Mouse (Mus musculus): ENCODE measurements at regions not wholly inside any gene's neighbourhood (a gene's known extent, or its start where the extent isn't known, plus 50 kb on each side); places are given as distances from the start of the nearest gene placed in this dataset.

DNA sequence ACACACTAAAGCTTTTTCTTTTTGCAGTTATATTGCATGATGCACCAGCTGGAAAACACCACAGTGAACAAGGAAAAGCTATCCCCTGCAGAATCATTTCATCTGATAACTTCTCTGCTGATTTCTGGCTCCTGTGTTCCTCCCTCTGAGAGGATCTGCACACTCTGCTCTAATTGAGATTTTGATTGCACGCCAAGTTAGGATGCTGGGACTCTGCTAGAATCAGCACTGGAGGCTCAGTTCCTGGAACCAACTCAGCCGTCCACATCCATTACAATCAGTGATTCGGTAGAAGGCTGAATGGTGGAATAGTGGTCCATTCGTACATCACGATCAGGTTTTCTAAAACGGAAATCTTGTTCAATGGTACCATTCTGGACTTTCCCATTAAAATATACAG is 434.1 kb downstream of the Tox3 start:
- 90% methylated on average over 6 of the region's 6 CpGs for WGBS
- H3K27me3 ChIP-seq (ENCODE audit: control insufficient read depth, insufficient read depth, low read length): no peaks in the 10 kb centered on the region
- H3K4me2 ChIP-seq: no peak overlapping the region
- no peaks in the 10 kb centered on the region for H3K4me1 ChIP-seq (ENCODE audit: control insufficient read depth, insufficient read depth, low read length)
- no peaks in the 10 kb centered on the region for H3K36me3 ChIP-seq (ENCODE audit: control insufficient read depth, insufficient read depth, low read length)
- H3K9ac ChIP-seq (ENCODE audit: low read length): no peak overlapping the region
- no peak for DNase-seq (ENCODE audit: low spot score, missing footprints)
- H3K4me3 ChIP-seq (ENCODE audit: low read depth, low read length): no peak overlapping the region
- H3K27ac ChIP-seq (ENCODE audit: low read depth, low read length): no peak overlapping the region
- no peak for ATAC-seq (ENCODE audit: low FRiP score)
- H3K9me3 ChIP-seq (ENCODE audit: control insufficient read depth, low read length): no peaks in the 10 kb centered on the region

GRCm38 (mm10) chr8:89906200-89906599 is 441.9 kb downstream of the Tox3 start:
- Histone ChIP-seq H3K36me3 (ENCODE audit: control insufficient read depth, insufficient read depth, low read length) (no peaks in the 10 kb centered on the region), H3K27ac (ENCODE audit: low read depth, low read length) (no peak overlapping the region), H3K4me3 (ENCODE audit: low read depth, low read length) (no peak overlapping the region), H3K4me1 (ENCODE audit: control insufficient read depth, insufficient read depth, low read length) (0 out of 2 replicates have a peak, but pooled peaks cover 2% of the 10 kb centered on the region), H3K9me3 (ENCODE audit: control insufficient read depth, low read length) (no peaks in the 10 kb centered on the region), H3K4me2 (no peak overlapping the region), H3K27me3 (ENCODE audit: control insufficient read depth, insufficient read depth, low read length) (no peaks in the 10 kb centered on the region), H3K9ac (ENCODE audit: low read length) (no peak overlapping the region)
- ATAC-seq (ENCODE audit: low FRiP score): no peak
- no peak for DNase-seq (ENCODE audit: low spot score, missing footprints)
- WGBS: 85% methylated on average over 6 of the region's 6 CpGs

GRCm38 (mm10) chr8:89905588-89905987 is 442.6 kb downstream of the Tox3 start:
- no peaks in the 10 kb centered on the region for H3K36me3 ChIP-seq (ENCODE audit: control insufficient read depth, insufficient read depth, low read length)
- H3K4me3 ChIP-seq (ENCODE audit: low read depth, low read length): no peak overlapping the region
- H3K27me3 ChIP-seq (ENCODE audit: control insufficient read depth, insufficient read depth, low read length): no peaks in the 10 kb centered on the region
- H3K9me3 ChIP-seq (ENCODE audit: control insufficient read depth, low read length): no peaks in the 10 kb centered on the region
- 80% methylated on average over 3 of the region's 3 CpGs for WGBS
- 0 out of 2 replicates have a peak, but pooled peaks cover 2% of the 10 kb centered on the region for H3K4me1 ChIP-seq (ENCODE audit: control insufficient read depth, insufficient read depth, low read length)
- H3K27ac ChIP-seq (ENCODE audit: low read depth, low read length): no peak overlapping the region
- no peak overlapping the region for H3K9ac ChIP-seq (ENCODE audit: low read length)
- no peak for ATAC-seq (ENCODE audit: low FRiP score)
- no peak overlapping the region for H3K4me2 ChIP-seq
- no peak for DNase-seq (ENCODE audit: low spot score, missing footprints)

GRCm38 (mm10) chr8:89903346-89903745 is 444.8 kb downstream of the Tox3 start:
- no peak overlapping the region for H3K4me3 ChIP-seq (ENCODE audit: low read depth, low read length)
- ATAC-seq (ENCODE audit: low FRiP score): no peak
- no peak for DNase-seq (ENCODE audit: low spot score, missing footprints)
- no peak overlapping the region for H3K9ac ChIP-seq (ENCODE audit: low read length)
- H3K9me3 ChIP-seq (ENCODE audit: control insufficient read depth, low read length): no peaks in the 10 kb centered on the region
- H3K4me1 ChIP-seq (ENCODE audit: control insufficient read depth, insufficient read depth, low read length): 0 out of 2 replicates have a peak, but pooled peaks cover 2% of the 10 kb centered on the region
- no peaks in the 10 kb centered on the region for H3K36me3 ChIP-seq (ENCODE audit: control insufficient read depth, insufficient read depth, low read length)
- 81% methylated on average over 1 of the region's 1 CpGs for WGBS
- H3K27me3 ChIP-seq (ENCODE audit: control insufficient read depth, insufficient read depth, low read length): no peaks in the 10 kb centered on the region
- H3K4me2 ChIP-seq: no peak overlapping the region
- no peak overlapping the region for H3K27ac ChIP-seq (ENCODE audit: low read depth, low read length)

GRCm38 (mm10) chr8:89872768-89873167 is 475.4 kb downstream of the Tox3 start:
- 60% methylated on average over 5 of the region's 5 CpGs for WGBS
- Histone ChIP-seq H3K27ac (ENCODE audit: low read depth, low read length) (no peak overlapping the region), H3K27me3 (ENCODE audit: control insufficient read depth, insufficient read depth, low read length) (no peaks in the 10 kb centered on the region), H3K4me3 (ENCODE audit: low read depth, low read length) (no peak overlapping the region), H3K4me1 (ENCODE audit: control insufficient read depth, insufficient read depth, low read length) (peaks cover 3% of the 10 kb centered on the region; the same call in 1 of the 2 replicates), H3K9me3 (ENCODE audit: control insufficient read depth, low read length) (no peaks in the 10 kb centered on the region), H3K4me2 (no peak overlapping the region), H3K36me3 (ENCODE audit: control insufficient read depth, insufficient read depth, low read length) (no peaks in the 10 kb centered on the region), H3K9ac (ENCODE audit: low read length) (no peak overlapping the region)
- DNase-seq (ENCODE audit: low spot score, missing footprints): no peak
- no peak for ATAC-seq (ENCODE audit: low FRiP score)

DNA sequence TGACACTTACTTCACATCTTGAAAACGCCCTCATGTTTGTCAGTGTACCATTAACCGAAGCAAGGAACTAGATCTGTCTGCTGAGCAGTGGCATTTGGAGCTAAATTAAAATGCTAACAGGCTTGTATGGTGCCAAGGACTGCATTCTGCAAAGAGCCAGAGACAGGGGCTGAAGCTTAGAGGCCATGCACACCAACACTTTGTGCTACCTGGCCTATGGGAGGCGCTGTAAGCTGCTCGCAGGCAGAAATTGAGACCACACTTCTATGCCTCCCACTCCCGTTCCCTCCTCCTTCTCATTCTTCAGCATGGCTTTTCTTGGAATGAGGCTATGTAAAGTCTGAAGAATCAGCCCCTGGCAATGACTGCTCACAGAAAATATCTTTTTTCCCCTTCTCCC is 476.2 kb downstream of the Tox3 start:
- Histone ChIP-seq H3K4me3 (ENCODE audit: low read depth, low read length) (no peak overlapping the region), H3K9ac (ENCODE audit: low read length) (no peak overlapping the region), H3K27ac (ENCODE audit: low read depth, low read length) (no peak overlapping the region), H3K4me1 (ENCODE audit: control insufficient read depth, insufficient read depth, low read length) (peaks cover 3% of the 10 kb centered on the region; the same call in 1 of the 2 replicates), H3K27me3 (ENCODE audit: control insufficient read depth, insufficient read depth, low read length) (no peaks in the 10 kb centered on the region), H3K9me3 (ENCODE audit: control insufficient read depth, low read length) (no peaks in the 10 kb centered on the region), H3K36me3 (ENCODE audit: control insufficient read depth, insufficient read depth, low read length) (no peaks in the 10 kb centered on the region), H3K4me2 (no peak overlapping the region)
- no peak for ATAC-seq (ENCODE audit: low FRiP score)
- DNase-seq (ENCODE audit: low spot score, missing footprints): no peak
- 82% methylated on average over 5 of the region's 5 CpGs for WGBS

GRCm38 (mm10) chr8:89859813-89860212 is 488.3 kb downstream of the Tox3 start:
- Histone ChIP-seq H3K9ac (ENCODE audit: low read length) (no peak overlapping the region), H3K4me1 (ENCODE audit: control insufficient read depth, insufficient read depth, low read length) (no peaks in the 10 kb centered on the region), H3K36me3 (ENCODE audit: control insufficient read depth, insufficient read depth, low read length) (no peaks in the 10 kb centered on the region), H3K27me3 (ENCODE audit: control insufficient read depth, insufficient read depth, low read length) (no peaks in the 10 kb centered on the region), H3K9me3 (ENCODE audit: control insufficient read depth, low read length) (no peaks in the 10 kb centered on the region), H3K4me2 (no peak overlapping the region), H3K27ac (ENCODE audit: low read depth, low read length) (no peak overlapping the region), H3K4me3 (ENCODE audit: low read depth, low read length) (no peak overlapping the region)
- ATAC-seq (ENCODE audit: low FRiP score): no peak
- DNase-seq (ENCODE audit: low spot score, missing footprints): no peak
- WGBS: 92% methylated on average over 3 of the region's 3 CpGs

GRCm38 (mm10) chr8:89858706-89859385 is 489.3 kb downstream of the Tox3 start:
- Histone ChIP-seq H3K36me3 (ENCODE audit: control insufficient read depth, insufficient read depth, low read length) (no peaks in the 10 kb centered on the region), H3K9me3 (ENCODE audit: control insufficient read depth, low read length) (no peaks in the 10 kb centered on the region), H3K4me3 (ENCODE audit: low read depth, low read length) (no peak overlapping the region), H3K4me2 (no peak overlapping the region), H3K9ac (ENCODE audit: low read length) (no peak overlapping the region), H3K4me1 (ENCODE audit: control insufficient read depth, insufficient read depth, low read length) (no peaks in the 10 kb centered on the region), H3K27me3 (ENCODE audit: control insufficient read depth, insufficient read depth, low read length) (no peaks in the 10 kb centered on the region), H3K27ac (ENCODE audit: low read depth, low read length) (no peak overlapping the region)
- DNase-seq (ENCODE audit: low spot score, missing footprints) (no peak), ATAC-seq (ENCODE audit: low FRiP score) (no peak)
- WGBS: 86% methylated on average over 7 of the region's 7 CpGs

GRCm38 (mm10) chr8:89855556-89855955 is 492.6 kb downstream of the Tox3 start:
- Histone ChIP-seq H3K4me2 (no peak overlapping the region), H3K36me3 (ENCODE audit: control insufficient read depth, insufficient read depth, low read length) (no peaks in the 10 kb centered on the region), H3K9me3 (ENCODE audit: control insufficient read depth, low read length) (no peaks in the 10 kb centered on the region), H3K27ac (ENCODE audit: low read depth, low read length) (no peak overlapping the region), H3K9ac (ENCODE audit: low read length) (no peak overlapping the region), H3K27me3 (ENCODE audit: control insufficient read depth, insufficient read depth, low read length) (no peaks in the 10 kb centered on the region), H3K4me1 (ENCODE audit: control insufficient read depth, insufficient read depth, low read length) (no peaks in the 10 kb centered on the region), H3K4me3 (ENCODE audit: low read depth, low read length) (no peak overlapping the region)
- 88% methylated on average over 5 of the region's 5 CpGs for WGBS
- DNase-seq (ENCODE audit: low spot score, missing footprints): no peak
- no peak for ATAC-seq (ENCODE audit: low FRiP score)
